Mouse (Mus musculus) adrenal gland, postnatal 25 days (tissue): ENCODE results near the gene Setd2. TPM values are rescaled to one million over a fixed set of nuclear protein-coding genes. Genes with fewer than 3 reads are reported as not detected.
A peak's percentile ranks its signal among the peaks of the same experiment; 100 is the strongest.

ENCODE experiments used
- DNase-seq: peaks from one replicate; pipeline ENCODE4 v3.0.0; 2021; ENCODE audit warnings: mixed read lengths
- total RNA-seq: library from RNA; stranded (reverse); gene quantifications from 2 replicates; pipeline ENCODE4 v1.2.3, GENCODE M21; 2021

The Setd2 gene
- total RNA-seq, 1 experiment from 2014 or later: 93.7 TPM

DNA sequence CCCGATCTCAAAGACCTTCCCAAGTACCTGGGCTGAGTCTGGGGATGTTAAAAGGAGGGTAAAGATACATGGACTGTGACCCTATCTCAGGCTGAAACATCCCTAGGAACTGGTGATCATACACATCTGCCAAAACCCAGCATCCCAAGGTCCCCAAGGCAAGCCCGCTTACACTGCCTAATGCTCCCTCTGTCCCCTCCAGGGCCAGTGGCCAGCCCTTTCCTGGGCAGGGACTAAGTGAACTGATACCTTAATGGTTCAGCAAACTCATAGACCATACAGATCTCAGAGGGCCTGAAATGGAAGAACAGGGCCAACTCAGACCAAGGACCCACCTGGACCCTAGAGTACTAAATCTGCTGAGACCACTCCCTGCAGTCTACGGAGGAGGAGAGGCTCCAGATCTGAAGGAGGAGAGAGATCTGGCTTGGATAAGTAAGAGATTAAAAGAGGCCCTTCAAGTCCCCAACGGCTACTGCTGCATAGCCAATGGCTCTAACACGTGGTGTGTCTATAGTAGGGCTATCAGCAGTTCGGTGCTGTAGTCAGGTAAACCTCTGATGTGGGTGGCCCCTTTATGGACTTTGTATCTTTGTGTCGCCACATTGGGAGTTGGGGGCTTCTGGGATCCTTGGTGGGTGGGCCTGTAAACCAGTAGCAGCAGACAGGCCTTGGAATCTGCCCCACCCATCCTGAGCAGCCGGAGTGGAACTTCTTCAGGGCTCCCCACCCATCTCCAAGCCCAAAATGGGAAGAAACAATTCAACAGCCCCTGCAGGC is 91.2 kb downstream of the Setd2 start:
- no peak for DNase-seq

DNA sequence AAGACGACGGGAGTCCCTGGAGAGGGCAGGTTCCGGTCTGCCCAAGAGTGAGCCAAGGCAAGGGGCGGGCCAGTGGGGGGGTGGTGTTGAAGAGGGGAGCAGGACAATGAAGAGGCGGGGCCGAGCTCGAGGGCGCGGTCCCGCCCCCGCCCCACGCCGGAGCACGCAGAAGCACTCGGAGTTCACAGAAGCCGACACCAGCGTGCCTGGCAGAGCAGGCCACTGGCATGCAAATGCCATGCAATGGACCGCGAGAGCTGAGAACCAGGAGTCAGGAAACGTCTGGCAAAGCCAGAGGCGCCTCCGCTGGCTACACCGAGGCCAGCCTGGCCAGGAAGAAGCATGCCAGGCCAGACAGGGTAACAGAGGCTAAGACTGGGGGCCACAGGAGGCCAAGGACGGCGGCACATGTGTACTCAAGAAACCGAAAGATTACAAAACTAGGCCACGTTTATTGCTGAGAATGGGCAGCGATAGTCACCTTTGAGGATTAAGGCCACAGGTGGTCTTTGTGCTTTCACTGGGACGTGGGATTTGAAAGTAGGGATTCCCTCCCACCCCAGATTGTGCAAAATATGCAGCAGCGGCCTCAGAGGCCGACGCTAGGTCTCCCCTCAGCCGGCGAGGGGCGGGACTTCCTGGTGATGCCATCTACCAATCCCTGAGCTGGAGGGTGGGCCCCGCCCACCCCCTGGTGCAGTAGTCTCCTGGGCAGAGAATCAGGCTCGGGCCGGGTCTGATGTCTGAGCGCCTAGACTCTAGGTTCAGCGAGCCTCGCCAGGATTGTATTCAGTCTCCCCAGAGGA is 92.2 kb downstream of the Setd2 start, which contains the start of gene Nradd:
Gene Nradd (minus strand): TSS at position 92 of the 806 bp plus-strand sequence.
- peak; percentile 90 for DNase-seq

DNA sequence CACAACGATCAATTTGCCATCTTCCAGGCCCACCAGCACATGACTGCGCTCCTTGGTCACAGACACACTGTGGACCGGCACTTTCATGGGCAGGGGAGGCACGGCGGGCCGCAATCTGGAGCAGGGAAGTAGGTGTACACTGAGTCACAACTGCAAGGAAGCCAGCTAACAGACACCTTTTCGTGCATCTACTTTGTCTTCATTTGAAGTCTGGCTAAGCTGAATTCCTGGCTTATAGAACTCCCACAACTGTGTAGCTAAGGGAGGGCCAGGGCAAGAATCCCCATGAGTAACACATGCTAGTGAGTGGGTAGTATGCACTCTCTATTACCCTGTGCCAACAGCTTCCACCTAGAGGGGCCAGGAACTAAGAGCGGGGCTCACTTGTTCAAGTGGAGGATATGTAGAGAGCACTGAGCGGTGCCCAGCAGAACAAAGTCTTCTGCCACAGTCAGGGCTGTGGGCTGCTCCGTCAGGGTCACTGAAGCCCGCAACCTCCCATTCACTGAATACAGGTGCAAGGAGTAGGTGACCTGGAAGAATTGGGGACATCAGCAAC is 93.0 kb downstream of the Setd2 start:
- DNase-seq: no peak

DNA sequence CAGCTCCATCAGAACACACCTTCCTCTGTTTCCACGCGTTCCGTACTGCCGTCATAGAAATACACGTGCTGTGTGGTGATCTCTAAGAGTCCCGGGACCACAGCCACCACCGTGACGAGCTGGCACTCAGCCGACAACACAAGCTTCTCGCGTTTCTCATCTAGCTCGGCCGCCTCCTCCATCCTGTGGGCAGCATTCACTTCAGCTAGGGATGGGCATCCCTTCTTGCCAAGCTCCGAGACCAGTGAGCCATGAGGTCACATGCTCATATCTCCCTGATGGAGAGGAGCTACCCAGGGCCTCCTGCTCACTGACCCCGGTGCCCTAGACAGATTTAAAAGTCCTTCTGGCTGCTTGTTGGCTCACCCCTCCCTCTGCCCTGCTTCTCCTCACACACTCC is 97.8 kb downstream of the Setd2 start:
- no peak for DNase-seq

DNA sequence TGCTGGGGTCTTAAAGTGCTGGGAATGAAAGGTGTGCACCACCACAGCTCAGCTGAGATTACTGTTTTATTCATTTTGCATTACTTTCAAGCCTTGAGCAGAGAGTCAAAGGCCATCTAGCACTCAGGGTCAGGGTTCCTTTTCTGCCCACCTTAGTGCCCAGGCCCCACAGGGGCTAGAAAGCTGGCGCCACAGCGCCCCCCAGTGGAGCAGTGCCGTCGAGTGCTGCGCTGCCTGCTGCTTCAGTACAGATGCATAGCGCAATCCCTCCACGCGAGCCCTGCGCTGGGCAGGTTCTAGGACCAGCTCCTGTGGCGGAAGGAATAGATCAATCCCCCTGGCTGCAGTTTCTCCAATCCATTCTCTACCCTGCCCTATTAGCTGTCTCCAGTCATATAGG is 98.8 kb downstream of the Setd2 start:
- peak; percentile 77 for DNase-seq

DNA sequence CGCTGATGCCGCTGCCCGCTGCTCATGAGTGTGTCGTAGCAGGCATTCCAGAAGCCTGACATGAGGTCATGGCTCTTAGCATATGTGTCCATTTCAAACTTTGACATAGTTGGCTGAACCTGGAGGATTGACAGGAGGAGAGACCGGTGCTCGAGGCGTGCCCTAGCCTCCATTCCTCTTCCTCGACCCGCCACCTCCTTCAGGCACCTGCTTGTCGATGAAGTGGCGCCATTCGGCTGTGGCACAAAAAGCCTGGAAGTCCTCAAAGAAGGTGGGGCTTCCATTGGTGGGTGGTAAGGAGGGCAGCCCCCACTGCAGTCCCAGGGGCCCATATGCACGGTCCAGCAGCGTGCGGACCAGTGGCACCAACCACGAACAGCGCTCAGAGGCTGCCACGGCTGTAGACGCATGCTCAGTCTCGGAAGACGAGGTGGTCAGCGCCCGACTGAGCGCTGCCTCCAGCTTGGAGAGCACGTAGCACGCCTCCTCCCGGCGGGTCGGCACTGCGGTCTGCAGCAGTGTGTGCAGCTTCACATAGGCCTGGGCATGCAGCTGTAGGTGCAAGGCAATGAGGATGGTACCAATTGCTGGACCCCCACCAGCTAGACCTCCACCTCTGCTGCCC is 99.4 kb downstream of the Setd2 start:
- no peak for DNase-seq

DNA sequence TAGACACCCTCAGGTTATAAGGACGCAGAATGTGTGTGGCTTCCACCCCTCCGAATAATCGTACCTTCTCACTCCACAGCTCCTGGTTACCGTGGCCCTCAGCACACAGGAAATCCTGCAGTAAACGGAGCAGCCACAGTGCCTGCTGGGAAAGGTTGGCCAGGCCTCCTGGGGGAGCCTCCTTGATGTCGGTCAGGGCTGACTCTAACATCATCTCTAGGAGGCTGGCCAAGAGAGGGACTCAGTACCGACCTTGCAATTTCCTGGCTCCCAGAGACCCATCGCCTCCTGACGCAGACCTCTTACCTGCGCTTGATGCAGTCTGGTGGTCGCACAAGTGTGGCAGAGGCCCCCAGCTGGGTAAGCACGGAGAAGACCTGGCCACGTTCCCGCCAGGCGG is 100.3 kb downstream of the Setd2 start:
- no peak for DNase-seq

DNA sequence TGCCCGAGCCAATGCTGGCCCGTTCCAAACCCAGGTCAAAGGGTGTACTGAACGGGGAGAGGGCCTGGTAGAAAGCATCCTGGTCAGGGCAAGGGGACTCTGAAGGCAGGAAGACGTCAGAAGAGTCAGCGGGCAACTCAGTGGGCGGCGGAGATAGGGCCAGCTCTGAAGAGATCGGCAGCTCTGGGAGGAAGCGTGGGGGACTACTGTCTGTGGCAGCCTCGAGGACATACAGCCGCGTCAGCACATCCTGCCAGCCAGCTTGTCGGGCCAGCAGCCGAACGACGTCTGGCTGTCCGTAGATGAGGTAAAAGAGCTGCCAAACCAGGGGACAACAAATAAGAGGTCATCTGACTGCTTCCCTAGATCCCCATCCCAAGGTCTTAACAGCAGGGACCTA is 101.5 kb downstream of the Setd2 start:
- DNase-seq: no peak

DNA sequence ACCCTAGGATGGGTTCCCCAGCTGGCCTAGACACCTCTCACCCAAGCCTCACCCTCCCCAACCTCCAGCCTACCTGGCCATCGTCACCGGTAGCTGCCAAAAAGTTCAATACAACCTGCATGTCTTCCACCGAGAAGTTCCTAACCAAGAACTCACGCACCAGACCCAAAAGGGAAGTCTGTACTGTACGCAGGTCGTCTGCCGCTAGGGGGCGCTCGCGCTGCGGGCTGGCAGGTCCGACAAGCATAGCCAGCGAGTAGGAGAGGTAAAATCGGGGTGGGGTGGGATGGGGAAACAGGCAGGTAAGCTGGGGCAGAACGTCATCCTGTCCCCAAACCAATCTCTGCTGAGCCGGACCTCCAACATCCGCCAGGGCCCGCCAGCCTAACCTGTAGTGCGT is 102.8 kb downstream of the Setd2 start:
- peak; percentile 95 for DNase-seq

DNA sequence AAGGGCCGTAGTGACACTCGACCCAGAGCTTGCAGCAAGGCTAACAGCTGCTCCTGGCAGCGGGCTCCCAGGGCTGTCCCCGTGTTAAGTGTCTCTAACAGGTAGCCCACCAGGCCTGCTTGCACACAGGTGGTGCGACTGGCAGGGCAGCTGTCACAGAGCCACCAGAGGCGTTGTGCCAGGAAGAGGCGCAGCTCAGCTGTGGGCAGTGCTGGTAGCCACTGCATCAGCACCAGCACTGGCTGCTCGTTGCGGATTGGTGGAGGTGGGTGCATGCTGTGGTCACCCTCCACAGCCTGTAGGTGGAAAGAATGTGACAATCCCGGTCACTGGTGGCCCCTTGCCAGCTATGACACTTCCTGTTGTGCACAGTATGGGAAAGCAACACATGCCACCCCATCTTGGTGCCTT is 106.2 kb downstream of the Setd2 start:
- DNase-seq: no peak

DNA sequence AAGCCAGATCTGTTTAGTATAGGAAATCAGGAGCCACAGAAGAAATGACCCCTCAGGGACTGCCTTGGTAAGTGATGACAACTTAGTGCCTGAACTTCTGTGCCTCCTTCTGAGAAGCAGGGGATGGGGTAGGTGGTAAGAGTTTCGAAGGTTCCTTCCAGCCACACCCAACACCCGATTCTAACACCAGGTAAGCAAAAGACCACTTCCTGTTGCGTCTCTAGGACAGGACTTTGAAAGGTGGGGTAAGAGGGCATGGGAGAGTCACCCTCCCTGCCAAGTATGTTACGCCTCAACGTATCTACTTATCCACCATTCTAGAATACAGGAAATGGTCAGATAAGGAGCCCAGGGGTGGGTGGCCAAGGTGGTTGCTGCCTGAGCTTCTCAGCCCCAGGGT is 108.6 kb downstream of the Setd2 start:
- no peak for DNase-seq

DNA sequence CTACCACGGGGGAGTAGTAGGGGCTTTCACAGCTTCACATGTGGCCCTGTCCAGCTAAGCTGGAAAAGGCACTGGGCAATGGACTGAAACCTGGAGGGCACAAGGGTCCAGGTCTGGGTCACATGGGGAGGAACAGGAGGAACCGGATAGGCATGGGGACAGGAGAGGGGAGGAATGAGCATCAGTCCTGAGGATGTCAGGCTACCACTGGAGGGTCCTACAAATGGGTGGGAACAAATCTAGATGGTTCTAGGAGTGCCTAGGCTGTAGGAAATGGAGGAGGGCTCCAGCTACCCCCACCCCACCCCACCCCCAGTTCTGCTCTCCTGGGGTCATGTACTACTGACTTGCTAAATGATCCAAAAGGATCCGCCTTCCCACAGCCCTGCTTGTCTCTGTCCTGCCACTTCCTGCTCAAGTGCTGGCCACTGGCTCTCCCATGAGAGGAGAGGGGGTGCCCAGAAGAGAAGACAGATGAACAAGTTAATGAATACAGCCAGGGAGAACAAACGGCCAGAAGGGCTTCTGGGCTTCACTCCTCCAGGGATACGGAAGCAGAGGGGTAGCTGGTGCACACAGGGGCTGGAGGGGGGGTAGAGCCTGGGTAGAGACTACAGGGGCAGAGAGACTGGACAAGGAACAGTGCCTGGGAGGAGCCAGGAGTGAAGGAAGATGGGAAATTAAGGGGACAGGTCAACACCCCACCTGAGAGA is 110.6 kb downstream of the Setd2 start:
- DNase-seq: no peak

DNA sequence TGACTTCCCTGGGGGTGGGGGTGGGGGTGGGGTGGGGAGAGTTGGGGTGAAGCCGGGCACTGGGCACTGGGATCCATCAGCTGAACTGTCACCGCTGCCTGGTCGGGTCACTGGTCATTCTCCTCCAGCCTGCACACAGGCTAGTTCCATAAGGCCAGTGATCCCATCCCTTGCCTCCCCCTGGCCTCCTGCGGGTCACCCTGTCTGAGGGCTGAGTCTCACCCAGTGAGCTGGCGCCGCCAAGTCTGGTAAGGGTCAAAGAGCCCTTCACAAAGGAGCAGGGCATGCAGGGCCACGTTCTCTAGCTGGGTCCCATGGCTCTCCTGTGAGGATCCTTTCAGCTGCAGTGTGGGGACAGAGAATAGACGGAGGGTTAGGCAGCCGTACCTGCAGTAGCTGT is 111.4 kb downstream of the Setd2 start:
- no peak for DNase-seq

DNA sequence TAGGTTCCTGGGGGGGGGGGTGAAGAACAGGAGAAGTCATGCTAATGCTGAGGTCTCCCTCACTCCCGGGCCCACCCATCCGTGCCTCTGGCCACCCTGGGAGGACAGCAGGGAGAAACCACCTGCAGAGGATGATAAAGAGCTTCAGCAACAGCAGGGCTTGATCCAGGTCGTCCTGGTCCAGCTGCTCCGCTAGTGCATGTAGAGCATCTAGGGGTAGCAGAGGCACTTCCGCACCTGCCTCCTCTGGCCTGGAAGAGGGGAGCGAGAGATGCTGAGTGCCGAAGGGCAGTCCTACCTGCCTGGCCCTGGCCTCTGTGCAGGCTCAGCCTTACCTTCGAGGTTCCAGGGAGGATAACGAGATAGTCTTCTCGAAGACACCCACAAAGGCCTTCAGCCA is 111.9 kb downstream of the Setd2 start:
- no peak for DNase-seq

DNA sequence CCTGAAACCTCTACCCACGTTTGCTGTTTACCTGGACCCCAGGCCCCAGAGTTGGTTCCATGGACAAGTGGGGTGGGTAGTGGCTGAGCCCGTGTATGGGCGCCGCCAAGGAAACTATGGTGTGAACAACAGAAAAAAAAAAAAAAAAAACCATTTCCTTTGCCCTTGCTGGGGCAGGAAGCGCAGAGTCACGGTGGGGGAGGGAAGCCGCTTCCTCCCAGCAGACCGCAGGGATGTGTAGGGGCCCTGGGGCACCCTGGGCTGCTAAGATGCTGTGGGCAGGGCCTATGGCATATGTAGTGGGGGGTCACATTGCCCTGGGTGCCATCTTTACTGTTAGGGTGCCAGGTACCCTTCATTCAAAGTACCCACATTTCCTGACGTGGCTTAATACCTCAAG is 112.8 kb downstream of the Setd2 start:
- DNase-seq: no peak

DNA sequence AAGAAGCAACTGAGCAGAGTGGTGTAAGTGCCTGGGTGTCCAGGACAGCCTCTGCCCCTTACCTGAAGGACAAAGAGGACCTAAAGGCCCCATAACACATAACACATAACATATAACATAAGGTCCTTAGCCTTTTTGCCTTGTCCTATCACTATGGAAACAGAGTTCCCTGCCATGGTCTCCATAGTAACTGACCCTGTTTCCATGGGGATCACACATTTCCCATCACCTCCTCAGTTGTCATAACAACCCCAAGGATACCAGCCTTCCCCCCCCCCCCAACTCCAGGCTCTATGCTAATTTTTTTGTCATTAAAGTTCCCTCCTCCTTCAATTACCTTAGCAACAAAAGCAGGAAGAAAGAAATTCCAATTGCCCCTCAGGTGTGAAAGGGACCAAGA is 117.4 kb downstream of the Setd2 start:
- DNase-seq: no peak

DNA sequence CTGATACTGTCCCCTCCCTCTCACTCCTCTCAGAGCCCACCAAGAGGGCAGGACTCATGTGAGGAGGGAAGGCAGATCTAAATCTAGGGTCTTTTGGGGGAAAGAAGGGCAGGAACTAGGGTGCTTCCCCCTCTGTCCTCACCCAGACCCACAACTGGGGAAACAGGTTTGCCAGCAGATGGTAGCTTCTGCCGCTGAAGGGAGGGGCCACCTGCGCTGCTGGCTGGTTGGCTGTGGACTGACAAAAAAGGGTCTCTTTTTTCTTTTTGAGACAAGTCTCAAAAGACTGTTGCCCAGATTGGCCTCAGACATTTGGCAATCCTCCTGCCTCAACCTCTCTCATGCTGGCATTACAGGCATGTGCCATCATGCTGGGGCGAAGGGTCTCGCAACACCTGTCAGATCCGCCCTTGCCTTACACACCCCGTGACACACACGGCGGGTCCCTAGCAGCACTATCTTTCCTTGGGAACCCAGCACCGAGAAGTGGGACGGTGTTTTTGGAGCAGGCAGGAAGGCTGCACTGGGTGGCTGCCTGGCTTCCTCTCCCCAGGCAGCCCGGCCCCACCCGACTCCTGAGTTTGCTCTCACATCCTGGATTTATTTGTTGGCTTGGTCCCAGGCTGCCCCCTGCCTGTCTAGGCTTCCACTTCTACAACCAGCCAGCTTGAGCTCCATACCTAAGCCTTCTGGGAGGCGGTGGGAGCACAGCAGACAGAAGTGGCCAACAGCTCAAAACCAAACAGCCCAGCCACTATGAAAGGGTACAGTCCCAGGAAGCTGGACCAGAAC is 119.7 kb downstream of the Setd2 start:
- no peak for DNase-seq

DNA sequence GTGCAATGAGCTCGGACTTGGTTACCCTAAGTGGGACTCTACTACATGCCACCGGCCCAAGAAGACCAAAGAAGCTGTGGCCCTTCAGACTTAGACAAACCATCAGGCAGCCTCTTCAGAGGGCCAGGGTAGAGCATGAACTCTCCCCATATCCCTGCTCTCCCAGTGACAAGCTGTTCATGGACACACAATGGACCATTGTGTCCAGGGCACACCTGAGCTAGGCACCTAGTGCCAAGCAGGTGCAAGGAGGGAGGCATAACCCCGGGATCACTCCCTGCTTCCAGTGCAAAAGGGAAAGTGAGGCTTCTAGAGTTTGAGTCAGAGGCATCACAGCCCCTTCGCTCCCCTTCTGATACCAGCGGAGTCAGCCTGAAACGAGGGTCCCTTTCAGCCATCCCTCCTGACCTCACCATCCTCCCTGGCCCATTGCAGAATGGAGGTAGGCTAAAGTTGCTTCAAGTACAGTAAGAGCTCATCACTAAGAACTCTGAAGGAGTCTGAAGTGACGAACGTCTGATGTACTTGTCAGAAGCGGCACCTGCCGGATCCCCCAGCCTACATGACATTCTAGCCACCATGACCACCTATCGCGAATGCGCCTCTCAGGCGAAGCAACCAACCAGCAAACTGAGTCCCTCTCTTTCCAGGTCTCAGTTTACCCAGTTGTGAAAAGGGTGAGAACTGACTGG is 120.7 kb downstream of the Setd2 start:
- DNase-seq: no peak

DNA sequence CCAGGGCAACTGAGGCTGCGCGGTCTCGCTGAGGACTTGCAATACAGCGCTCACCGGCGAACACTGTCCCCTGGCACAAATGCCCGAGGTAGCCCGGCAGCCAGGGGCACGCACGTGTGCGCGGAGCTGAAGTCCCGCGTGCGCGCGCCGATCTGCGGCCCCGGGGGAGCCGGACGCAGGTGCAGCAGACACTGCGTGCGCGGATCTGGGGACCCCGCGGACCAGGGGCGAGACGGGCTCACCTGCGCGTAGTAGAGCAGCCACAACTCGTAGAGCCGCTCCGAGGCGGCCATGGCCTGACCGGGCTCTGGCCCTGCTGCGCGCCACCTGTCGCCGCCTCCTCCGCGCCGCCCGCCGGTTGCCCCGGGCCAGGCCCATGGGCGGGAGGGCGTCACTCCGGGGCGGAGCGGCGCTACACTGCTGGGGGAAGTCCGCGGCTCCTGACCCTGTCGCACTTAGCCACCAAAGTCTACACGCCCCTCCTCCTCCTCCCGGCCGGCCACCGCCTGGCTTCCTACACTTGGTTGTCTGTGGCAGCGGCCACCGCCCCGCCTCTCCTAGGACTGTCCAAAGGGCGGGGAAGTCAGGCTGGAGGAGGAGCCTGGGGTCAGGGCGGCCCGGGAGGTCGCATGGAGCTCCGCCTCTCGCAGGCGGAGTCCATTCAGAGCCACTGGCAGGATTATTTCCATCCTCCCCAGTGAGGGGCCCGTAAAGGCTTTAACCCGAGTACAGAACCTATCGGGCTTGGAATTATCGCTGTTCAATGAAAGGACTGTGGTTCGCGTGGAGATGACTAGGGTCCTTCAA is 121.5 kb downstream of the Setd2 start, which contains the start of gene Nbeal2:
Gene Nbeal2 (minus strand): TSS at position 507 of the 807 bp plus-strand sequence.
- DNase-seq: peak; percentile 93
